Mouse (Mus musculus): ENCODE measurements around the gene Kcnc1. TPM values are rescaled to one million over a fixed set of nuclear protein-coding genes. Genes with fewer than 3 reads are reported as not detected.

Kcnc1 gene
- polyA plus RNA-seq, 1 experiment, result 0.19 TPM

GRCm38 (mm10) chr7:46473141-46473540 is 76.8 kb downstream of the Kcnc1 start:
- DNase-seq (ENCODE audit: low spot score), result no peak

GRCm38 (mm10) chr7:46475464-46475863 is 79.2 kb downstream of the Kcnc1 start:
- no peak for DNase-seq (ENCODE audit: low spot score)

- DNase-seq (ENCODE audit: low spot score), result no peak
Observed at GRCm38 (mm10) chr7:46477456-46477855, 81.2 kb downstream of the Kcnc1 start.

- no peak for DNase-seq (ENCODE audit: low spot score)
Observed at GRCm38 (mm10) chr7:46479793-46480192, 83.5 kb downstream of the Kcnc1 start.

DNA sequence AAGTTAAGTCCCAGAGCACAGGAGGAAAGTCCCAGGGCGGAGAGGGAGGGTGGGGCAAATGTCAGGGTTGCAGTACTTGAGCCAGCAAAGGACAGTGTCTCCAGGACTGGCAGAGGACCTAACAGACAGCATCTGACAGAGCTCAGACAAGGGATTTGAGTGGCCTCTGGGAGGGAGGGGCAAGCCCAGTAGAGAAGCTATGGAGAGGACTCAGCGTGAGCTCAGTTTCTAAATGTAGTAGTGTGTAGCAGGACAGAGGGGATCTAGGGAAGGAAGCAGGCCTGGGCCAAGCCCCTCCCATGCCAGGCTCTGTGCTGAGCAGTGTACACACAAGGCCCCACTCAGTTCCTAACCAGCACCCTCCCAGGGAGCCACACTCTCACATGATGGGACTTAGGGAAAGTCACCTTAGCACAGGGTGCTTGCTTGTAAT is 85.8 kb downstream of the Kcnc1 start:
- DNase-seq (ENCODE audit: low spot score), result no peak

DNA sequence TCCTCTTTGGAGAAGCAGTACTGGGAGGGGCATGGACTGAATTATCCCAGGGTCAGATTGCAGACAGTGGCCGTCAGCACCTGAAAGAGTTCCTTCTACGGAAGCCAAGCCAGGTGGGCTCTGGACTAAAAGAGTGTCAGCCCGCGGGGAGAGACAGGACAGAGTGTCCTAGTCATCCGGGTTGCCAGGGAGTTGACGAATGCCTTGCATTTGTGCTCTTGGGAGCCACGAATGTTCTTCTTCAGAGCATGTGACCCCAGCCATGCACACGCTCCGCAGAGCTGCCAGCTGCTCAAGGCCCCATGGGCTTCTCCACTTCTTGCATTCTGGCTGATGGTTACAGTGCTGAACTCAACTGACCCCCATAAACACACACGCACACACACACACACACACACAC is 86.8 kb downstream of the Kcnc1 start:
- DNase-seq (ENCODE audit: low spot score), result no peak

DNA sequence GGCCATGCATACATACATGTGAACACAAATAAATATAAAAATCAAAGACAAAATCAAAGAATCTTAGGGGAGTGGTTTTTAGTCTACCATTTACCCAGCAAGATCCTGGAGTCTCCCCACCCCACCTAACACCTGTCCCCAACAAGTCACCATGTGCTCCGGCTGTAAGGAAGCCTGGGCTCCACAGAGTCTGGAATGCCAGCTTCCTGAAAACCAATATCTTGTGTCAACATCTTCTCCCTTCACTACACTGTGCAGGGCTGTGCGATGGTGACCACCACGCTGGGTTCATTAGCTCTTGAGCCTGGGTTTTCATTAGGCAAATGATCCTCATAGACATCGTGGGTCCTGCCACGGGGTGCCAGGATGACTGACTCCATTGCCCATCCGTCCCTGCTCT is 87.9 kb downstream of the Kcnc1 start:
- no peak for DNase-seq (ENCODE audit: low spot score)

- DNase-seq (ENCODE audit: low spot score), result no peak
Observed at GRCm38 (mm10) chr7:46486761-46487160, 90.5 kb downstream of the Kcnc1 start.

GRCm38 (mm10) chr7:46487354-46487753 is 91.1 kb downstream of the Kcnc1 start:
- DNase-seq (ENCODE audit: low spot score), result no peak

Other genes with a start within 250 kb of the Kcnc1 start
- gene Abcc8, start 216.5 kb upstream of the Kcnc1 start, polyA plus RNA-seq (2012; rRNA removed), result 0.32 and 0.54 TPM in 2 replicates
- gene Ush1c, start 158.0 kb upstream of the Kcnc1 start, polyA plus RNA-seq (2012; rRNA removed), result not detected in 2 replicates
- gene Otog, start 155.5 kb upstream of the Kcnc1 start, polyA plus RNA-seq (2012; rRNA removed), result not detected in 2 replicates
- 0.29 and 0.50 TPM in 2 replicates for gene Myod1, start 20.0 kb upstream of the Kcnc1 start, polyA plus RNA-seq (2012; rRNA removed)
- 7.2 and 7.5 TPM in 2 replicates for gene Sergef, start 243.3 kb downstream of the Kcnc1 start, polyA plus RNA-seq (2012; rRNA removed)

All from urinary bladder, adult 2 months (tissue).